In genomic region chr14:30097239-30097638, GRCm38 (mm10) we compare ENCODE assay signal across 9 mouse cellular contexts.
DNase-seq lines count a peak whose midpoint lies in the region; ATAC-seq and TF ChIP-seq lines count a peak whose summit lies in the region.
"Had no signal": no experiment of that assay in that cellular context is flagged by ENCODE, and none has a peak within 500 bp of the region (broad histone marks: within the 10 kb centered on the region; RNA-seq: fewer than 3 reads in every experiment).

No protein-coding gene starts in this region.

- no peak overlapping the region for H3K4me2 ChIP-seq in intestine, postnatal 0 days (replicated peaks; ENCODE audit: low read depth)
- no peak overlapping the region for H3K4me2 ChIP-seq in intestine, embryonic 15.5 days (replicated peaks)
- H3K4me2 ChIP-seq in neural tube, embryonic 15.5 days: no peak overlapping the region
- H3K4me2 ChIP-seq: forebrain, embryonic 15.5 days had no signal

- no peaks in the 10 kb centered on the region; the same call in 1 of the 2 replicates for H3K36me3 ChIP-seq in intestine, postnatal 0 days (ENCODE audit: control insufficient read depth, insufficient read depth)
- H3K36me3 ChIP-seq in intestine, embryonic 15.5 days: no peaks in the 10 kb centered on the region
- H3K36me3 ChIP-seq in neural tube, embryonic 15.5 days: peaks cover 64% of the 10 kb centered on the region

- TF ChIP-seq CTCF in intestine, postnatal 0 days (IDR thresholded peaks at IDR 0.05; ENCODE audit: low read depth): peak; percentile 71

- no peak for ATAC-seq in intestine, postnatal 0 days
- no peak for ATAC-seq in intestine, embryonic 15.5 days
- ATAC-seq in CD4-positive, CD25-positive, alpha-beta regulatory T cell, adult 4 months: peak; percentile 51
- ATAC-seq in common myeloid progenitor, adult 5-6 weeks (replicated peaks; ENCODE audit: low read depth, poor library complexity, severe bottlenecking): peak; percentile 63; the same call in 1 of the 2 replicates
- peak; percentile 70; the same call in 1 of the 2 replicates for ATAC-seq in megakaryocyte-erythroid progenitor cell, adult 5-6 weeks (replicated peaks; ENCODE audit: low FRiP score, low TSS enrichment, poor library complexity, severe bottlenecking)
- ATAC-seq in neural tube, embryonic 15.5 days (ENCODE audit: low FRiP score): no peak
- ATAC-seq: forebrain, embryonic 15.5 days had no signal

- H3K27ac ChIP-seq in intestine, postnatal 0 days (ENCODE audit: low read depth, low read length): no peak overlapping the region
- no peak overlapping the region for H3K27ac ChIP-seq in intestine, embryonic 15.5 days
- H3K27ac ChIP-seq in neural tube, embryonic 15.5 days (replicated peaks): no peak overlapping the region
- H3K27ac ChIP-seq: forebrain, embryonic 15.5 days had no signal

- no peak overlapping the region for H3K4me3 ChIP-seq in intestine, postnatal 0 days (ENCODE audit: low read depth, low read length)
- H3K4me3 ChIP-seq in intestine, embryonic 15.5 days (replicated peaks): no peak overlapping the region
- H3K4me3 ChIP-seq in neural tube, embryonic 15.5 days (replicated peaks): no peak overlapping the region
- H3K4me3 ChIP-seq: forebrain, embryonic 15.5 days had no signal

- no peaks in the 10 kb centered on the region for H3K9me3 ChIP-seq in intestine, postnatal 0 days (ENCODE audit: control insufficient read depth)
- H3K9me3 ChIP-seq in intestine, embryonic 15.5 days: no peaks in the 10 kb centered on the region
- no peaks in the 10 kb centered on the region for H3K9me3 ChIP-seq in neural tube, embryonic 15.5 days (replicated peaks)
- H3K9me3 ChIP-seq: forebrain, embryonic 15.5 days had no signal

- H3K4me1 ChIP-seq in intestine, postnatal 0 days (replicated peaks; ENCODE audit: control insufficient read depth, insufficient read depth, low read length): no peaks in the 10 kb centered on the region
- no peaks in the 10 kb centered on the region for H3K4me1 ChIP-seq in intestine, embryonic 15.5 days (replicated peaks)
- H3K4me1 ChIP-seq in neural tube, embryonic 15.5 days: no peaks in the 10 kb centered on the region
- H3K4me1 ChIP-seq: forebrain, embryonic 15.5 days had no signal

- no peak overlapping the region for H3K9ac ChIP-seq in intestine, postnatal 0 days (ENCODE audit: low read depth, low read length)
- no peak overlapping the region for H3K9ac ChIP-seq in intestine, embryonic 15.5 days
- no peak overlapping the region for H3K9ac ChIP-seq in neural tube, embryonic 15.5 days (replicated peaks)
- H3K9ac ChIP-seq: forebrain, embryonic 15.5 days had no signal

- no peaks in the 10 kb centered on the region; the same call in 1 of the 2 replicates for H3K27me3 ChIP-seq in intestine, postnatal 0 days (replicated peaks; ENCODE audit: control insufficient read depth, insufficient read depth, low read length)
- H3K27me3 ChIP-seq in intestine, embryonic 15.5 days (replicated peaks): no peaks in the 10 kb centered on the region
- no peaks in the 10 kb centered on the region for H3K27me3 ChIP-seq in neural tube, embryonic 15.5 days (replicated peaks)
- H3K27me3 ChIP-seq: forebrain, embryonic 15.5 days had no signal

- no peak for DNase-seq in right cerebral cortex, postnatal 14 days
- DNase-seq in spleen, adult 12 weeks (ENCODE audit: low spot score): no peak

- 49% methylated on average over 5 of the region's 5 CpGs for WGBS in intestine, postnatal 0 days
- WGBS in intestine, embryonic 15.5 days: 47% methylated on average over 5 of the region's 5 CpGs
- WGBS in neural tube, embryonic 15.5 days: 61% methylated on average over 5 of the region's 5 CpGs

Comparison
In these comparisons a context has a peak if more than half of its experiments do, and no peak if none do; other contexts are left out.
1. ATAC-seq: peak in CD4-positive, CD25-positive, alpha-beta regulatory T cell, adult 4 months (single experiment), common myeloid progenitor, adult 5-6 weeks (single experiment) and megakaryocyte-erythroid progenitor cell, adult 5-6 weeks (single experiment); none in intestine, postnatal 0 days (single experiment), intestine, embryonic 15.5 days (single experiment) and neural tube, embryonic 15.5 days (single experiment).